8 mouse cellular contexts compared by ENCODE assay signal in the genomic region with DNA sequence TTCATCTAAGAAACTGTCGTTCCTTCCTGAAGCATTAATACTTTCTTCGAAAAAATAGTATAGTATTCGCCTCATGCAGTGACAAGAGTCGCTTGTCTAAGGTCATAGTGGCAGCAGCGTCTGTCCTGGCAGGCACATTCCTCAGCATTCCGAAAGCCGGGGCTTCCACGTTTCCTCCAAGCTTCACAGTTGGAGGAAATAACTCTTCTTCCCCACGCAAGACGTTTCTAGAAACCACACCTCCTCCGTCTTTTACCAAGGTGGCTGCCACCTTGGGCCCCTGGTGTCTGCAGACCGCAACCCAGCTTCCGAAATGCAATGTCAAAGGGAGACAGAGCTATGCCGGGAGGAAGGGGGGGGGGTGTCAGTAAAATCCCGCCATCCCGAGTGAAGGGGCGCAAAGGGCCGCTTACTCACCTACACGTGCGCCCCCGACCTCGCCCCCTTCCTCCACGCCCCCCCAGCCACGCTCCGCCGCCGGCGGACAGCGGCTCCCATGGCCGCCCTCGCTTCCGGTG. TPM values are rescaled to one million over a fixed set of nuclear protein-coding genes. Genes with fewer than 3 reads are reported as not detected.
DNase-seq lines count a peak whose midpoint lies in the region; ATAC-seq and TF ChIP-seq lines count a peak whose summit lies in the region.

No protein-coding gene starts in this region.

- no peak for TF ChIP-seq POLR2A in liver, adult 2 months (IDR thresholded peaks at IDR 0.05; ENCODE audit: extremely low read depth, insufficient read depth, low read length)

- H3K27me3 ChIP-seq in liver, adult 2 months (ENCODE audit: control insufficient read depth, insufficient read depth, low read length), result no peaks in the 10 kb centered on the region
- H3K27me3 ChIP-seq in neural tube, embryonic 15.5 days (replicated peaks), result no peaks in the 10 kb centered on the region

- H3K9me3 ChIP-seq in neural tube, embryonic 15.5 days (replicated peaks), result no peaks in the 10 kb centered on the region

- TF ChIP-seq CTCF in liver, adult 2 months (IDR thresholded peaks at IDR 0.05; ENCODE audit: low read depth, low read length), result no peak

- H3K79me2 ChIP-seq in liver, adult 2 months (ENCODE audit: control insufficient read depth, insufficient read depth, low read length), result peaks cover 22% of the 10 kb centered on the region

- H3K27ac ChIP-seq in liver, adult 2 months (replicated peaks; ENCODE audit: insufficient read depth, low read depth, low read length), result peak overlapping the region; percentile 97
- peak overlapping the region; percentile 98 for H3K27ac ChIP-seq in neural tube, embryonic 15.5 days (replicated peaks)

- peaks cover 19% of the 10 kb centered on the region for H3K36me3 ChIP-seq in liver, adult 2 months (ENCODE audit: control insufficient read depth, insufficient read depth, low read length)
- peaks cover 22% of the 10 kb centered on the region for H3K36me3 ChIP-seq in neural tube, embryonic 15.5 days

- H3K4me3 ChIP-seq in liver, adult 2 months (ENCODE audit: insufficient read depth, low read depth, low read length), result peak overlapping the region; percentile 96
- H3K4me3 ChIP-seq in neural tube, embryonic 15.5 days (replicated peaks), result peak overlapping the region; percentile 99

- peak overlapping the region; percentile 96 for H3K9ac ChIP-seq in liver, adult 2 months (ENCODE audit: low read depth, low read length)
- H3K9ac ChIP-seq in neural tube, embryonic 15.5 days (replicated peaks), result peak overlapping the region; percentile 87

- peak overlapping the region; percentile 64 for H3K4me2 ChIP-seq in neural tube, embryonic 15.5 days

- WGBS in liver, adult 2 months, result under 1% methylated on average over 31 of the region's 32 CpGs
- 1% methylated on average over 29 of the region's 32 CpGs for WGBS in neural tube, embryonic 15.5 days

- DNase-seq in embryo, embryonic 10 days (ENCODE audit: low spot score), result peak; percentile 72
- no peak for DNase-seq in embryo, embryonic 10.5 days (ENCODE audit: low spot score)
- DNase-seq in right cerebral cortex, postnatal 10 days (ENCODE audit: low spot score in 2 of 2), result peak; percentile 36 to 48
- DNase-seq in right cerebral cortex, postnatal 25 days, result no peak
- DNase-seq in liver, adult 2 months (ENCODE audit: extremely low read depth, low read depth, low spot score), result peak; percentile 45
- DNase-seq in urinary bladder, adult 18-20 months (ENCODE audit: low spot score in 2 of 2), result no peak

- ATAC-seq in granulocyte monocyte progenitor cell, adult 5-6 weeks (replicated peaks; ENCODE audit: poor library complexity, severe bottlenecking), result peak; percentile 46
- ATAC-seq in neural tube, embryonic 15.5 days (ENCODE audit: low FRiP score), result peak; percentile 8; the same call in 1 of the 2 replicates

- peaks cover 6% of the 10 kb centered on the region; the same call in 1 of the 2 replicates for H3K4me1 ChIP-seq in liver, adult 2 months (ENCODE audit: control insufficient read depth, insufficient read depth, low read length)
- peaks cover 27% of the 10 kb centered on the region for H3K4me1 ChIP-seq in neural tube, embryonic 15.5 days

RNA-seq across cellular contexts. Expression of gene Arid4a, which starts 0.9 kb away (rescaled TPM):
- total RNA-seq in granulocyte monocyte progenitor cell, adult 5-6 weeks (2014; fragmentation: Nextera tagmentation), result 23.8 and 26.9 TPM in 2 replicates
- total RNA-seq in granulocyte monocyte progenitor cell, adult 5-6 weeks (2017), result 43.3 and 46.0 TPM in 2 replicates
- total RNA-seq in liver, adult 2 months (2014; rRNA removed), result 6.6 and 6.8 TPM in 2 replicates
- polyA plus RNA-seq in liver, adult 2 months (2012; rRNA removed), result 1.3 TPM in 2 replicates
- 43.1 and 43.9 TPM in 2 replicates for polyA plus RNA-seq in neural tube, embryonic 15.5 days (2015; fragmentation: Nextera tagmentation; extraction: Ambion mirVana)

RNA-seq across cellular contexts. Expression of gene Psma3, which starts 40.5 kb away (rescaled TPM):
- 400 and 405 TPM in 2 replicates for total RNA-seq in granulocyte monocyte progenitor cell, adult 5-6 weeks (2014; fragmentation: Nextera tagmentation)
- 401 and 460 TPM in 2 replicates for total RNA-seq in granulocyte monocyte progenitor cell, adult 5-6 weeks (2017)
- 204 and 240 TPM in 2 replicates for total RNA-seq in liver, adult 2 months (2014; rRNA removed)
- 27.7 and 28.9 TPM in 2 replicates for polyA plus RNA-seq in liver, adult 2 months (2012; rRNA removed)
- 522 and 529 TPM in 2 replicates for polyA plus RNA-seq in neural tube, embryonic 15.5 days (2015; fragmentation: Nextera tagmentation; extraction: Ambion mirVana)

Comparison
In these comparisons a context has a peak if more than half of its experiments do, and no peak if none do; other contexts are left out.
1. DNase-seq: peak in embryo, embryonic 10 days (single experiment), right cerebral cortex, postnatal 10 days (2 of 2) and liver, adult 2 months (single experiment); none in embryo, embryonic 10.5 days (single experiment), right cerebral cortex, postnatal 25 days (single experiment) and urinary bladder, adult 18-20 months (0 of 2).